Mouse (Mus musculus): ENCODE measurements around the gene Atrn. TPM values are rescaled to one million over a fixed set of nuclear protein-coding genes. Genes with fewer than 3 reads are reported as not detected.

Atrn gene
- polyA plus RNA-seq, 1 experiment from 2014 or later: 11.6 TPM

DNA sequence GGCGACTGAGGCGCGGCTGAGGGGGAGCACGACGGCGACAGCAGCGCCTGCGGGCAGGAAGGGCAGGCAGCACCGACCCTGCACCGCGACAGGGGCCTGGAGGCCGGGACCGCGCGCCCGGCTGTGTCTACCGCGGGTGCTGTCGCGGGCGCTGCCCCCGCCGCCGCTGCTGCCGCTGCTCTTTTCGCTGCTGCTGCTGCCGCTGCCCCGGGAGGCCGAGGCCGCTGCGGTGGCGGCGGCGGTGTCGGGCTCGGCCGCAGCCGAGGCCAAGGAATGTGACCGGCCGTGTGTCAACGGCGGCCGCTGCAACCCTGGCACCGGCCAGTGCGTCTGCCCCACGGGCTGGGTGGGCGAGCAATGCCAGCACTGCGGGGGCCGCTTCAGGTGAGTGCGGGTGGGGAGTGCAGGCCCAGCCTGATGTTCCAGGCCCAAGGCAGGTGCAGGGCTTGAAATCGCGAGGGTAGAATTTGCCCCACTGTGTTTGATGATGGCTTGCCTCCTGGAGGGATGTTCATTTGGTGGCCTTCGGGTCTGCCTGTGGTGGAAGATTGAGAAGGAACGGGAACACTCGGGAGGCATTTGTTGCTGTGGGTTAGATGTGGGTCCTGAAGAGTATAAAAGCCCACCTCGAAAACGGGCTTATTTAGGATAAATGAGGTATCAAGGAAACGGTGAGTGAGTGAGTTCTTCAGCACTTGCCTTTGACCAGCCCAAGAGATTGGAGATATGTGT is 455 bp downstream of the Atrn start:
- Histone ChIP-seq H3K27me3 (ENCODE audit: control insufficient read depth, insufficient read depth, low read length) (no peaks in the 10 kb centered on the region), H3K9ac (ENCODE audit: low read depth, low read length) (peak overlapping the region; percentile 88), H3K4me3 (ENCODE audit: low read length) (peak overlapping the region; percentile 100), H3K36me3 (ENCODE audit: control insufficient read depth, insufficient read depth, low read length) (0 out of 2 replicates have a peak, but pooled peaks cover 4% of the 10 kb centered on the region), H3K4me1 (ENCODE audit: control insufficient read depth, insufficient read depth, low read length) (peaks cover 10% of the 10 kb centered on the region), H3K4me2 (replicated peaks; ENCODE audit: low read depth, low read length) (peak overlapping the region; percentile 83), H3K9me3 (ENCODE audit: control insufficient read depth, low read length) (no peaks in the 10 kb centered on the region), H3K27ac (ENCODE audit: low read depth, low read length) (0 out of 2 replicates have a peak overlapping the region, but pooled peaks have one; percentile 6)
- WGBS: 1% methylated on average over 40 of the region's 58 CpGs
- peak; percentile 47; the same call in 1 of the 2 replicates for ATAC-seq (ENCODE audit: low FRiP score, low TSS enrichment)

DNA sequence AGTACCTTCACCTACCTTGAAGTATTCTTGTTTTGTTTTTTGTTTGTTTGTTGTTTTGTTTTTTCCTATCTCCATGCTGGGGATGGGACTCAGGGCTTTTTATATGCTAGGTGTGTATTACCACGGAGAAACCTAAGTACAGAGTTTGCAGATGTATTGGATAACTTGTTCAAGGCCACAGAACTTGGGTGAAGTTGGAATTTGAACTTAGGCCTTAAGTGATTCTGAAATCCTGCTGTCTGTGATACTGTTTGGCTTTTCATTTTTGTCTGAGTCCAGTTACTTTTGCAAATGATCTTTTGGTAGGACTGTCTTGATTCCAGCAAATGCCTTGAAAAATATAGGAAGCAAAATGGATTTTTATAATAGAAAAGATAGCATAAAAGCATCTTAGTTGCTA is 5.4 kb downstream of the Atrn start:
- Histone ChIP-seq H3K27me3 (ENCODE audit: control insufficient read depth, insufficient read depth, low read length) (no peaks in the 10 kb centered on the region), H3K4me3 (ENCODE audit: low read length) (no peak overlapping the region), H3K27ac (ENCODE audit: low read depth, low read length) (no peak overlapping the region), H3K9ac (ENCODE audit: low read depth, low read length) (no peak overlapping the region), H3K36me3 (ENCODE audit: control insufficient read depth, insufficient read depth, low read length) (0 out of 2 replicates have a peak, but pooled peaks cover 4% of the 10 kb centered on the region), H3K4me1 (ENCODE audit: control insufficient read depth, insufficient read depth, low read length) (peaks cover 10% of the 10 kb centered on the region), H3K9me3 (ENCODE audit: control insufficient read depth, low read length) (no peaks in the 10 kb centered on the region), H3K4me2 (replicated peaks; ENCODE audit: low read depth, low read length) (no peak overlapping the region)
- WGBS: 71% methylated on average over 1 of the region's 1 CpGs
- no peak for ATAC-seq (ENCODE audit: low FRiP score, low TSS enrichment)

DNA sequence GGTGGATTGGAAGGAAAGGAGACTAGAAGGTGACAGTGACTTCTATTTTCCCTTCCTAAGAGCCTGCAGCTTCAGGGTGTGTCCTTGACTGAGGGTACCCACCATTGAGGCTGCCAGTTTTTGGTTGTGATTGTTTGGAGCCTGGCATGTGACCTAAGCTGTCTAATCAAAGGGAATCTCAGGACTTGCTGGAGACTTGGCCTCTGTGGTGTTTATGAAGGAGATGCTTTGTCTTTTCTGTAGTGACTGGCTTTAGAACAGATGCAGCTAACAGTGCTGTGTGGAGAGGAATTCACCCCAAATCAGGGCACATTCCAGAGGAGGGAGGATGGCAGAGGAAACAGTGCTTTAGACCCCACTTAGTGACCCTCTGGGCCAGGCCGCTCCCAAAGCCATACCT is 8.6 kb downstream of the Atrn start:
- no peaks in the 10 kb centered on the region for H3K27me3 ChIP-seq (ENCODE audit: control insufficient read depth, insufficient read depth, low read length)
- no peak overlapping the region for H3K27ac ChIP-seq (ENCODE audit: low read depth, low read length)
- H3K9me3 ChIP-seq (ENCODE audit: control insufficient read depth, low read length): no peaks in the 10 kb centered on the region
- H3K4me3 ChIP-seq (ENCODE audit: low read length): no peak overlapping the region
- no peak overlapping the region for H3K4me2 ChIP-seq (replicated peaks; ENCODE audit: low read depth, low read length)
- no peaks in the 10 kb centered on the region for H3K4me1 ChIP-seq (ENCODE audit: control insufficient read depth, insufficient read depth, low read length)
- 0 out of 2 replicates have a peak, but pooled peaks cover 4% of the 10 kb centered on the region for H3K36me3 ChIP-seq (ENCODE audit: control insufficient read depth, insufficient read depth, low read length)
- no peak overlapping the region for H3K9ac ChIP-seq (ENCODE audit: low read depth, low read length)
- 84% methylated on average over 1 of the region's 1 CpGs for WGBS
- ATAC-seq (ENCODE audit: low FRiP score, low TSS enrichment): no peak

DNA sequence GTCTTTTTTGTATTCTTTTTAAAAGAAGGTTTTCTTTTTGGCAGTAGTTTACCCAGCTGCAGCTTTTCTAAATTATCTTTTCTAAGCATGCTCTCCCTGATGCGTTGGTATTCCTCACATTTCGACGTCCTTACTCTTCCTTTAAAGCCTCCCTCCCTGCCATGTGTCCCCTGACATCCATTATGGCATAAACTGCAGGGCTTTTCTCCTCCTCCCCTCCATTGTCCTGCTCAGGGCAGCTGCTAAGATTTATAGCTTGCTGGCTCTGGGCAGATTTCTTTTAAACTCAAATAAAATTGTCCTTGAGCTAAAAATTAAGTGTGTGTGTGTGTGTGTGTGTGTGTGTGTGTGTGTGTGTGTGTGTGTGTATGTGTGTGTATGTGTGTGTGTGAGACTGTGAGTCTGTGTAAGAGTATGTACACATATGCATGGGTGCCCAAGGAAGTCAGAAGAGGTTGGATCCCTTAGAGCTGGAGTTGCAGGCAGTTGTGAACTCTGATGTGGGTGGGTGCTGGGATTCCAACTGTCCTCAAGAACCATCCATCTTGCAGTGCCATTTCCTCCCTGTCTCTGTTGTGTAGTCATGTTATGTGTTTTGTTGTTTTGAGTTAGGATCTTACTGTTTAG is 10.3 kb downstream of the Atrn start:
- Histone ChIP-seq H3K27me3 (ENCODE audit: control insufficient read depth, insufficient read depth, low read length) (no peaks in the 10 kb centered on the region), H3K4me3 (ENCODE audit: low read length) (no peak overlapping the region), H3K27ac (ENCODE audit: low read depth, low read length) (no peak overlapping the region), H3K9ac (ENCODE audit: low read depth, low read length) (no peak overlapping the region), H3K4me1 (ENCODE audit: control insufficient read depth, insufficient read depth, low read length) (no peaks in the 10 kb centered on the region), H3K4me2 (replicated peaks; ENCODE audit: low read depth, low read length) (no peak overlapping the region), H3K9me3 (ENCODE audit: control insufficient read depth, low read length) (no peaks in the 10 kb centered on the region), H3K36me3 (ENCODE audit: control insufficient read depth, insufficient read depth, low read length) (no peaks in the 10 kb centered on the region)
- no peak for ATAC-seq (ENCODE audit: low FRiP score, low TSS enrichment)
- WGBS: 6% methylated on average over 3 of the region's 3 CpGs

DNA sequence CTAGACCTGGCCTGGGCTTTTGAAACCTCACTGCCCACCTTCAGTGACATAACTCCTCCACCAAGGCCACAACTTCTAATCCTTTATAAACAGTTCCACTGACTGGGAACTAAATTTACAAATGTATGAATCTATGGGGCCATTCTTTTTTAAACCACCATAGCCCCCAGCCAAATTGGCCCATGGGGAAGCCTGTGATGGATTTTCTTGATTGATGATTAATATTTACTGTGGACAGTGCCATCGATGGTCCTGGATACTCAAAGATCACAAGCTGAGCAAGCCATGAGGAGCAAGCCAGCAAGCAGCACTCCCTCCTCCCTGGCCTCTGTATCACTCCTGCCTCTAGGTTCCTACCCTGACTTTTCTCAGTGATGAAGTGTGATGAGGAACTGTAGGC is 11.4 kb downstream of the Atrn start:
- WGBS: 82% methylated on average over 1 of the region's 1 CpGs

DNA sequence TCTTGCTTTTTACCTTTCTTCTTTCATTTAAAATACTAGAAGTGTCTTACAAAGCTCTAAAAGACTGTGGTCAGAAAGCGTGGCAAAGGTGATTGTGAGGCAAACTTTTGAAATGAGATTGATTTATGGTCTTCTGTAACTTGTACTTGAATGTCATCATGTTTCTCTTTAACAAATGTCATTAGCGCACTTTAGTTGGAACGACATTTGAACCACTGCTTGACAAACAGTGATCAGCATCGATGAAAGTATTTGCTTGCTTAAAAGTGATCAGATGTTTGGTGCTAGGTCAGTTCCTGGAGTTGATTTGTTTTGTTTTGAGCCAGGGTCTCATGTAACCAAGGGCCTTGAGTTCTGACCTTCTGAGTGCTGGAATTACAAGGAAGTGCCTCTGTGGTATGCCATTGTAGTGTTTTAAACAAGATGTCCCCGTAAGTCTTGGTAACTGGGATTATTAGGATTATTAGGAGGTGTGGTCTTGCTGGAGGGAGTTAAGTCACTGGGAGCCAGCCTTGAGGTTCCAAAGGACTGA is 12.8 kb downstream of the Atrn start:
- Histone ChIP-seq H3K36me3 (ENCODE audit: control insufficient read depth, insufficient read depth, low read length) (no peaks in the 10 kb centered on the region), H3K27ac (ENCODE audit: low read depth, low read length) (no peak overlapping the region), H3K4me1 (ENCODE audit: control insufficient read depth, insufficient read depth, low read length) (no peaks in the 10 kb centered on the region), H3K4me2 (replicated peaks; ENCODE audit: low read depth, low read length) (no peak overlapping the region), H3K4me3 (ENCODE audit: low read length) (no peak overlapping the region), H3K9me3 (ENCODE audit: control insufficient read depth, low read length) (no peaks in the 10 kb centered on the region), H3K27me3 (ENCODE audit: control insufficient read depth, insufficient read depth, low read length) (no peaks in the 10 kb centered on the region), H3K9ac (ENCODE audit: low read depth, low read length) (no peak overlapping the region)
- 41% methylated on average over 5 of the region's 5 CpGs for WGBS
- ATAC-seq (ENCODE audit: low FRiP score, low TSS enrichment): no peak

More for the DNA sequence above, 11.4 kb downstream of the Atrn start:
- no peak overlapping the region for H3K27ac ChIP-seq (ENCODE audit: low read depth, low read length)
- no peaks in the 10 kb centered on the region for H3K4me1 ChIP-seq (ENCODE audit: control insufficient read depth, insufficient read depth, low read length)
- no peak overlapping the region for H3K9ac ChIP-seq (ENCODE audit: low read depth, low read length)
- no peaks in the 10 kb centered on the region for H3K27me3 ChIP-seq (ENCODE audit: control insufficient read depth, insufficient read depth, low read length)
- no peaks in the 10 kb centered on the region for H3K9me3 ChIP-seq (ENCODE audit: control insufficient read depth, low read length)
- H3K36me3 ChIP-seq (ENCODE audit: control insufficient read depth, insufficient read depth, low read length): no peaks in the 10 kb centered on the region
- no peak overlapping the region for H3K4me2 ChIP-seq (replicated peaks; ENCODE audit: low read depth, low read length)
- H3K4me3 ChIP-seq (ENCODE audit: low read length): no peak overlapping the region
- ATAC-seq (ENCODE audit: low FRiP score, low TSS enrichment): no peak

DNA sequence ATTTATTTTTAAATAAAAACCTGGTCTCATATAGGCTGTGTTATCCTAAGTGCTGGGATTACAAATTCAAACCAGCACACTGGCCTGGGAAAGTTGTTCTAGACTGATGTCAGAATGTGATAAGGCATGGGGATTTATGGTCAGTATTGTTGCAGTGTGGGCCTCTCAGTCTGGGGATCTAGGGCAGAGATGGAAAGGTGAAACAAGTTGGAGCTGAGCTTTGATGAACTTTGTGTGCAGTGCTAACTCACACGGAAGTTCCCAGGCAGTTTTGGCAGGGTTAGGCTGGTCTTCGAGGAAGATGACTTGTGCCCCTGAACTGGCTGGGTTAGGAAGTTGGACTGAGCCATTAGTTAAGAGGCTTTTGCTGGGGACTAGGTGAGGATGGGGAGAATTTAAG is 18.7 kb downstream of the Atrn start:
- no peaks in the 10 kb centered on the region for H3K9me3 ChIP-seq (ENCODE audit: control insufficient read depth, low read length)
- H3K4me3 ChIP-seq (ENCODE audit: low read length): no peak overlapping the region
- whole genome bisulfite sequencing: 65% methylated on average over 2 of the region's 2 CpGs
- no peaks in the 10 kb centered on the region for H3K36me3 ChIP-seq (ENCODE audit: control insufficient read depth, insufficient read depth, low read length)
- no peaks in the 10 kb centered on the region for H3K27me3 ChIP-seq (ENCODE audit: control insufficient read depth, insufficient read depth, low read length)
- H3K9ac ChIP-seq (ENCODE audit: low read depth, low read length): no peak overlapping the region
- H3K4me2 ChIP-seq (replicated peaks; ENCODE audit: low read depth, low read length): no peak overlapping the region
- H3K4me1 ChIP-seq (ENCODE audit: control insufficient read depth, insufficient read depth, low read length): no peaks in the 10 kb centered on the region
- no peak for ATAC-seq (ENCODE audit: low FRiP score, low TSS enrichment)
- no peak overlapping the region for H3K27ac ChIP-seq (ENCODE audit: low read depth, low read length)

DNA sequence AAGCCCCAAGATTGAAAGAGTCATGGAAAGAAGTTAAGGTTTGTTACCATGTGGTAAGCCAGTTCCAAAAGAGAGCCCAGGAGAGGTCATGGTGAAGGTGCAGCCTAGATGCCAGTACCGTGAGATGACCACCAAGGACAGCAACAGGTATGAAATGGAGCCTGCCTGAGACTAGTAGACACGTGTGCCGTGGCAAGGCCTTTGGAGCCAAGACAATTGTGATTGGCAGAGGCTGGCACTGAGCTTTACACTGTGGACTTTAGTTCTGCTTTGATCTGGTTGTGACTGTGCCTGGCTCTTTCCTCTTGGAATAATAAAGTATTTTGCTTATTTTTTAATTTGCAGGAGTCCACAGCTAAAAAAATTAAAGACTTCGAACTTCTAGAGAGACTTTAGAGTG is 21.7 kb downstream of the Atrn start:
- Histone ChIP-seq H3K9me3 (ENCODE audit: control insufficient read depth, low read length) (no peaks in the 10 kb centered on the region), H3K9ac (ENCODE audit: low read depth, low read length) (no peak overlapping the region), H3K4me1 (ENCODE audit: control insufficient read depth, insufficient read depth, low read length) (no peaks in the 10 kb centered on the region), H3K4me3 (ENCODE audit: low read length) (no peak overlapping the region), H3K27me3 (ENCODE audit: control insufficient read depth, insufficient read depth, low read length) (no peaks in the 10 kb centered on the region), H3K27ac (ENCODE audit: low read depth, low read length) (no peak overlapping the region), H3K4me2 (replicated peaks; ENCODE audit: low read depth, low read length) (no peak overlapping the region), H3K36me3 (ENCODE audit: control insufficient read depth, insufficient read depth, low read length) (no peaks in the 10 kb centered on the region)
- 91% methylated on average over 4 of the region's 4 CpGs for WGBS
- ATAC-seq (ENCODE audit: low FRiP score, low TSS enrichment): no peak

DNA sequence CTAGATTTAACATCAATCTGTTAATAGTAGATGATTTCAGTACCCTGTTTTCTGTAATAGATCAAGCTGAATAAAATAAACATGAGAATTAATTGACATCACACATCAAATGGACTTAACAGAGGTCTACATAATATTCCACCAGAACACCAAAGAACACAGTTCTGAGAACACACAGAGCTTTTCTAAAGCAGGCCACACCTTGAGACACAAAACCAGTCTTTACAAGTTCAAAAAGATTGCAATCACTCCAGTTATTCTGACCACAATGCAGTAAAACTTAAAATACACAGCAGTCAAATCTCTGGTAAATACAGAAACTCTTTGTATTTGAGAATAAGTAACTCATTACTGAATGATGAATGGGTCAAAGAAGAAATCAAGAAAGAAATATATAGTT is 22.2 kb downstream of the Atrn start:
- H3K36me3 ChIP-seq (ENCODE audit: control insufficient read depth, insufficient read depth, low read length): 0 out of 2 replicates have a peak, but pooled peaks cover 3% of the 10 kb centered on the region
- no peaks in the 10 kb centered on the region for H3K4me1 ChIP-seq (ENCODE audit: control insufficient read depth, insufficient read depth, low read length)
- no peak for ATAC-seq (ENCODE audit: low FRiP score, low TSS enrichment)
- H3K9ac ChIP-seq (ENCODE audit: low read depth, low read length): no peak overlapping the region
- H3K4me3 ChIP-seq (ENCODE audit: low read length): no peak overlapping the region
- no peaks in the 10 kb centered on the region for H3K9me3 ChIP-seq (ENCODE audit: control insufficient read depth, low read length)
- H3K27me3 ChIP-seq (ENCODE audit: control insufficient read depth, insufficient read depth, low read length): no peaks in the 10 kb centered on the region
- no peak overlapping the region for H3K27ac ChIP-seq (ENCODE audit: low read depth, low read length)
- no peak overlapping the region for H3K4me2 ChIP-seq (replicated peaks; ENCODE audit: low read depth, low read length)

Measured in kidney, embryonic 14.5 days (tissue).